Mouse (Mus musculus): ENCODE results near the gene Nudt19. TPM values are rescaled to one million over a fixed set of nuclear protein-coding genes. Genes with fewer than 3 reads are reported as not detected.
"Not testable (repeated sequence)": the region's sequence is repeated elsewhere in the genome, so short reads cannot be mapped to it uniquely, and the experiment has no call there.

Nudt19 gene
- total RNA-seq, 2 experiments from 2014 or later, result 58.8 to 77.6 TPM

DNA sequence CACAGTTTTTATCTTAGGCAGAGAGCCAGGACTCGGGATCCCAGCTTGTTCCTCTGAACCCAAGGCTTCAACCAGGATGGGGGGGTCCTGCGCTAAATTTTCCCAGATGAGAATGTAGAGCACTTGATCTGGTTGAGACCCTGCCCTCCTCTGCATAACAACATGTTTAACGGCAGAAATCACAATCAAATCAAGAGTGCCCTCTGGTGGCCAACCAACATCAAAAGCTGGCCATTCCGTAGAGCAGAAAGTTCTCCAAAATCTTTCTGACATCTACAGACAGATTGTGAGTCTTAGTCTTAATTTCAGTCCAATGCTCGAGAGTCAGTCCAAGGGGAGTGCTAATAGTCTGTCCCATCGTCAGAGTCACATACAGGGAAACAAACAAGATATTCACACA lies 14.8 kb upstream of the Nudt19 start:
- intact Hi-C loops (cut with DNase I); DNase-seq (ENCODE audit: low spot score in 2 of 2): not testable (repeated sequence)

- DNase-seq (ENCODE audit: low spot score in 2 of 2); intact Hi-C loops (cut with DNase I): not testable (repeated sequence)
Observed at GRCm38 (mm10) chr7:35569724-35570123, 13.6 kb upstream of the Nudt19 start.

GRCm38 (mm10) chr7:35565965-35566364 lies 9.9 kb upstream of the Nudt19 start:
- intact Hi-C loops (cut with DNase I); DNase-seq (ENCODE audit: low spot score in 2 of 2): not testable (repeated sequence)

DNA sequence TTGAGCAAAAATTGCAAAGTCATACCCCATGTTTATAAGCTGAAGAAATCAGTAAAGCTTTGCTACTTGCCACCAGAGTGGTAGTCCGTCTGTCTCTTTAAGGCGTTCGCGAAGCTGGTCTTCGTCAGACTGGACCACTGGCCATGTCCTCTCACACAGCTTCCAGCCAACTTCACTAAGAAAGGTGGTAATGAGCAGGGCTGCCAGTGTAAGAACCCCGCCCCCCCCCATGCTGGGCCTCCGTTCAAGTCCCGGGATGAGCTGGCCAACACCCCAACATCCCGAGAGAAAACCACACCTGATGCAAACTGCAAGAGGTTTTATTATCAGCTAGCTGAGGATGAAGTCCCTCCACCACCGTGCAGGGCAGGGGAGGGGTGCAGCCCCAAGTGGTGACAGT lies 8.8 kb upstream of the Nudt19 start:
- DNase-seq (ENCODE audit: low spot score in 2 of 2); intact Hi-C loops (cut with DNase I): not testable (repeated sequence)

GRCm38 (mm10) chr7:35564067-35564865 lies 8.2 kb upstream of the Nudt19 start:
- intact Hi-C loops (cut with DNase I), result no loop called here
- no peak for DNase-seq (ENCODE audit: low spot score in 2 of 2)

DNA sequence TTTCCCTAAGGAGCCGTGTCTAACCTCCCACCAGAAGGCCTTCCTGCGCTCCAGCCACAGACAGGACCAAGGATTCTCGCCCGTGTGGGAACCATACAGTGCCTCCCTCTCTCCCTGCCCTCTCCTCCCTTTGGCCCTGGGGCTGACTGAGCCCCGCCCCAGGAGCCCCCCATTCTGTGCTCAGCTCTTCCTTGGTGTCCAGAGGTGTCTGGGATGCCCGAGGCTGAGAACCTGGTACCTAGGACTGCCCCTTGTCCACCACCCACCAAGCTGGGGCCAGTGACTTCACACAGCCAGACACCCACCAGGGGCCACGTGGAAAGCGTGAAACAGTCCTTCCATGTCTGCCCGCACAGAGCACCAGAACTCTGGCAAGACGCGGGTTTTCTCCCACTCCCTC lies 7.0 kb upstream of the Nudt19 start:
- intact Hi-C loops (cut with DNase I), result no loop called here
- no peak for DNase-seq (ENCODE audit: low spot score in 2 of 2)

DNA sequence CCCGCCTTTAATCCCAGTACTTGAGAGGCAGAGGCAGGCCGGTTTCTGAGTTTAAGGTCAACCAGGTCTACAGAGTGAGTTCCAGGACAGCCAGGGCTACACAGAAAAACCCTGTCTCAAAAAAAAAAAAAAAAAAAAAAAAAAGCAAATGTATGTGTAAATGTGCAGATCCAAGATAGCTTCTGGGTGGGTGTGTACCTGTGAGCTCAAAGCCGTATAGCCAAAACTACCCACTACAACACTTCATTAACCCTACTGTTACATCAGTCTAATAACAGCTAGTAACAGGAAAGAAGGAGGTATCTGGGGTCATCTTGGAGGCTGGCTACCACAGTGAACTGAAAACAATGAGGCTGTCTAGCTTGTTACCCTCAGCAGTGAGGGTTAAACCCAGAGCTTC lies 3.7 kb upstream of the Nudt19 start:
- intact Hi-C loops (cut with DNase I), result loop anchor here (10.0 kb wide), 1 partner anchor 225 kb away; the partner anchor contains the start of gene Rhpn2
- DNase-seq (ENCODE audit: low spot score in 2 of 2), result no peak

GRCm38 (mm10) chr7:35558681-35559080 lies 2.6 kb upstream of the Nudt19 start:
- intact Hi-C loops (cut with DNase I), result loop anchor here (10.0 kb wide), 1 partner anchor 224 kb away; the partner anchor contains the start of gene Rhpn2
- no peak for DNase-seq (ENCODE audit: low spot score in 2 of 2)

DNA sequence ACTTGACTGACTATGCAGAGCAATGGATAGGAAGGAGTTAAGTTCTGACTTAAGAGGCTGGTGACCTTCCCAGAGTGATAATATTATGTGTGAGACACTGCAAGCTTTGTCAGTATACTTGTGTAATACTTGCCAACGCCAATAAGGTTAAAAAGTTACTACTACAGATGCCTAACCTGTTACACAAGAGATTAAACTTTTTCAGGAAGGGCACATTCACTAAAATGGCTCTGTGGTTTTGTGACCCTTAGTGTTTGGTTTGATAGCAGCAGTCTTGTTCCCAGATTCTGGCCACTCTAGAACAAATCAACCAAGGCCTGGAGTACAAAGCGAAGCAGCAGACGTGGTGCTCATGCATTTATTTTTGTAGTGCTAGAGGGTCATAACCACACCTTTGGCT lies 1.5 kb upstream of the Nudt19 start:
- no peak for DNase-seq (ENCODE audit: low spot score in 2 of 2)
- intact Hi-C loops (cut with DNase I), result loop anchor here (10.0 kb wide), 1 partner anchor 223 kb away; the partner anchor contains the start of gene Rhpn2

DNA sequence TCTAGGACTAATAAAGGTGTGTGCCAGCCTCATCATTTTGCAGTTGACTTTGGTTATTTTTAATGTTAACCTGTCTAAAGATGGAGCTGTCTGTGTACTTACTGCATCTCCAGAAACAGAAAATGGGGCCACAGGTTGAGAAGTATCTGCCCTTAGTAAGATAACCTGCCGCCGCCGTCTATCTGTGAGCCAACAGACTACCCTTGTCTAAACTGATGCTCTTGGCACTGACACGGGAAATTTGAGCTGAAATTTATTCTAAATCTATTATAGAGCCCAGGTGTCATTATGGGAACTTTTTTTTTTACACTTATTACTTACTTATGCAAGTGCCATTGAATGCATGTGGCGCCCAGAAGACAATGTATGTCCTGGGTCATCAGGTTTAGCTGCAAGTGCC lies 801 bp upstream of the Nudt19 start:
- intact Hi-C loops (cut with DNase I), result loop anchor here (10.0 kb wide), 1 partner anchor 222 kb away; the partner anchor contains the start of gene Rhpn2

DNA sequence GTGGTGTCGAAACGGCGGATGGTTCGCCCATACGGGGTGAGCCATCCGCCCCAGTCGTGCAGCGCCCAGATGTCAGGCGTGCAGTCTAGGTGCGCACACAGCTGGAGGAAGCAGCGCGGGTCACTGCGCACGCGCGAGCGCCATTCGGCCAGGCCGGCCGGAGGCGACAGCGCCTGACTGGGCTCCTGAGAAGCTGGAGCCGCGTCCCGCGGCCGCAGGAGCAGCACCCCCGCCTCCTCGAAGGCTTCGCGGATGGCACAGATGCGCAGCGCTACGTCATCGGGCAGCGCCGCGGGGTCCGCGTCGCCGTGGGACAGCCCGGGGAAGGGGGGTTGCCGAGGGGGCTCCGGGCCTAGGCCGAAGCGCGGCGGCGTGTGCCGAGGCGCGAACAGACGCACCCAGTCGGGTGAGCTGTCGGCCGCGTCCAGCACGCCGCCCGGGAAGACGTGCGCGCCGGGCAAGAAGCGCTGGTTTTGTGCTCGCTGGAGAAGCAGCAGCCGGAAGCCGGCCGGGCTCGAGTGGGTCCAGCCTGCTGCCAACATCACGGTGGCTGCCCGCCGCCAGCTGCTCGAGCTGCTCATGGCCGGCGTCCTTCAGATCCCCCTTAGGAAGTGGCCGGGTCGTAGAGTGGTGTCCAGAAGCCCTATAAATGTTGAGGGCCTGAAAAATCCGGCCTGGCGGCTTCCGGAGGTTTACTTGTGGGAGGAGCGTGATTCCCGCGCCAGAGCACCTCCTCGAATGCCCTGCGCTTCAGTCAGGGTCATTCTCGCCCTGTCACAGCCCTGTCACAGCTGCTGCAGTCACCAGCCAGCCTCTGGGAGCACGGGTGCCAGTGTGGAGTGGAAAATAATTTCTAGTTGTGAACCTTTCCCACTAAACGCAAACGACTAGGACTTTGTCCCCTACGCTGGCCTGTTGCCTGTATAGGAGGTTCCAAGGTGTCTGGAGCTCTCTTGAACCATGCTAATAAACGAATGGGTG lies 590 bp downstream of the Nudt19 start:
- intact Hi-C loops (cut with DNase I), result loop anchor here (2.0 to 10.0 kb wide), 2 partner anchors 31 to 221 kb away; partner anchors contain the start of genes Ankrd27 and Rhpn2
- peak; percentile 90 to 93 for DNase-seq (ENCODE audit: low spot score in 2 of 2)

More for the DNA sequence above, 801 bp upstream of the Nudt19 start:
- DNase-seq (ENCODE audit: low spot score in 2 of 2), result no peak

- intact Hi-C loops (cut with DNase I), result loop anchor here (2.0 to 10.0 kb wide), 2 partner anchors 32 to 220 kb away; partner anchors contain the start of genes Ankrd27 and Rhpn2
- DNase-seq (ENCODE audit: low spot score in 2 of 2), result peak; percentile 19 to 34
Observed at GRCm38 (mm10) chr7:35554605-35555175, 1.4 kb downstream of the Nudt19 start.

DNA sequence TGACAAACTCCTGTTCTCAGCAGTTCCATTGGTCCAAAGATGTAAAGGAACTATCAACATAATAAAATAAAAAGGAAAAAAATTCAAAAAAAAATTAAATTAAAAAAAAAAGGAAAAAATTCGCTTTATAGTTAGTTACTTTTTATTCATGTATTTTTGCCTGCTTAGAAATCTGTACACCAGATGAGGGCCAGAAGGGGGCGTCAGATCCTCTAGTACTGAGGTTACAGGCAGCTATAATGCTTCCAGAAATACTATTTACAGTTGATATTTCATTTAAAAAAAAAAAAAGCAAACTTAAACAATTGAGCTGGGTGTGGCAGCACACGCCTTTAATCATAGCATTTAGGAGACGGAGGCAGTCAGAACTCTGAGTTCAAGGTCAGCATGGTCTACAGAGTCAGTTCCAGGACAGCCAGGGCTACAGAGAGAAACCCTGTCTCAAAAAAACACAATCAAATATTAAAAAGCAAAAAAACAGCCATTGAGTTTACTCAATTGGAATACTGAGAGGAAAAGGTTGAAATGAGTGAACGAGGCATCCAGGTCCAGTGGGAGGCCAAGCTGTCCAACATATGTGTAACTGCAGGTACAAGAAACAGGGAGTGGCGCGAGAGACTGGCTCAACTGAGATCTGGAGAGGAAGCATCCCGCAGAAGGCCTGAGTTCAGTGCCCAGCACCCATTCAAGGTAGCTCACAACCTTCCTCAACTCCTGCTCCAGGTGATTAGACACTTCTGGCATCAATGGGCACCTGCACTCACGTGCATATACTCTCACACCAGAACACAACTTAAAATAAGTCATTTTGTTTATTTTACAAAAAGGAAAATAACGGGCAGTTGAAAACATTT lies 2.1 kb downstream of the Nudt19 start:
- peak in 1 of 2 experiments; percentile 18 for DNase-seq (ENCODE audit: low spot score in 2 of 2)
- intact Hi-C loops (cut with DNase I), result loop anchor here (2.0 to 10.0 kb wide), 2 partner anchors 33 to 219 kb away; partner anchors contain the start of genes Ankrd27 and Rhpn2

GRCm38 (mm10) chr7:35545881-35546280 lies 10.2 kb downstream of the Nudt19 start:
- DNase-seq (ENCODE audit: low spot score in 2 of 2), result peak; percentile 37 to 54
- intact Hi-C loops (cut with DNase I), result loop anchor here (5.0 kb wide), 1 partner anchor 91 kb away; no protein-coding TSS in a partner anchor

DNA sequence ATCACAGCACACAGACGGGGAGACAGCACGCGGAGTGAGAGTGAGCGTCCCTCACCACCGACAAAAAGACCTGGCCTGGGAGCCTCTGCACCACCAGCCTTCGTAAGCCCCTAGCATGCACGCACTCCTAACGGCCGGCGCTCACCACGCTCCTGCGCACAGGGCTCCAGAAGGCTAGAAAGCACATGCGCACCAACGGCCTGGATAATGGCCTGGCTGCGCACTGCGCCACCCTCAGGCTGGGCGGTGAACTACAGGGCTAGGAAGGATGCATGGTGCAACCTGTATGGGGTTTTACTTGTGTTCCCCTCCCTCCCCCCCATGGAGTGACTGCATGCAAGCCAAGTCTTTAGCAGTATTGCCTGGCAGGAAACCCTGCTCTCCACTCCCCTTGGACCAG lies 18.5 kb downstream of the Nudt19 start, which contains the start of gene Tdrd12:
Gene Tdrd12, minus strand, starts transcription at position 184 of the 400 bp plus-strand sequence.
- intact Hi-C loops (cut with DNase I), result no loop called here

DNA sequence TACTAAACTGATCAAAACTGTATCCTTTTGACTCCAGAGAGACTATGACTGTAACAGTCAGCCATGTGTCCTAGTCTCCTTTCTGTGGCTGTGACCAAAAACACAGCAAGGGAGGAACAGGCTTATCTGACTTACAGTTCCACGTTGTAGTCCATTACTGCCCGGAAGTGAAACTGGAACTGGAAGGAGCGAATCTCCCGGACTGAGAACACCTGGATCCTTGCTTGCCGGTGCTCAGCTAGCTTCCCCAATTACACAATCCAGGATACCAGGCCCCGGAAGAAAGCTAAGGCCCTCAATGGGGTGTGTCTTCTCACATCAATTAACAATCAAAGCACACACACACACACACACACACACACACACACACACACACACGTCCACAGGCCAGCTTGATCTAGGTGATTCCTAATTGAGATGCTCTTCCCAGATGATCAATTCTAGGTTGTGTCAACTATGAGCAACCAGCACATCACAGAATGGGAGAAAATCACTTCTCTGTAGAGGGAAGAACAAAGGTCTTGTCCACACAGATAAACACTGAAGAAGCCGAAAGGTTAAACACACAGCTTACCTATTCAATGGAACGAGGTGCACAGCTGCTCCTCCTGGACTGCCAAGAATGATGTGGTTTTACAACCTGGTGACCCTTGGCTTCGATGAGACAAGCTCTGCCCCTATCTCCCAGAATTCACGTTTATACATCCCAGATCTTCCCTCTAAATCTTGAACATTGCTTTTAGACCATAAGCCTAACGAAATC lies 20.2 kb downstream of the Nudt19 start:
- intact Hi-C loops (cut with DNase I), result no loop called here
- DNase-seq (ENCODE audit: low spot score in 2 of 2), result no peak

More for the DNA sequence above, 18.5 kb downstream of the Nudt19 start, which contains the start of gene Tdrd12:
- no peak for DNase-seq (ENCODE audit: low spot score in 2 of 2)

GRCm38 (mm10) chr7:35530544-35530943 lies 25.6 kb downstream of the Nudt19 start:
- DNase-seq (ENCODE audit: low spot score in 2 of 2); intact Hi-C loops (cut with DNase I): not testable (repeated sequence)
